12 mouse cellular contexts compared by ENCODE assay signal in genomic region chr11:103069731-103070130, GRCm38 (mm10). TPM values are rescaled to one million over a fixed set of nuclear protein-coding genes. Genes with fewer than 3 reads are reported as not detected.
DNase-seq lines count a peak whose midpoint lies in the region.
"Had no signal": no experiment of that assay in that cellular context is flagged by ENCODE, and none has a peak within 500 bp of the region (broad histone marks: within the 10 kb centered on the region; RNA-seq: fewer than 3 reads in every experiment).

No protein-coding gene starts in this region.

- peak; percentile 6 for DNase-seq in cerebellum, adult 11-12 months
- DNase-seq in cerebellum, postnatal 25 days, result no peak
- peak; percentile 3 to 9 for DNase-seq in gastrocnemius, postnatal 36 days
- DNase-seq in gastrocnemius, postnatal 4 days (ENCODE audit: low spot score in 2 of 2), result no peak
- DNase-seq in testis, postnatal 10 days (ENCODE audit: low spot score), result peak; percentile 38
- DNase-seq in testis, postnatal 14 days (ENCODE audit: low spot score), result no peak
- DNase-seq: adrenal gland, postnatal 10 days; adrenal gland, postnatal 36 days; cerebellum, adult 2 months; cerebellum, postnatal 14 days; forebrain, postnatal 0 days; heart, adult 2 months had no signal

- intact Hi-C loops in gastrocnemius, postnatal 36 days (cut with DNase I), result no loop called here

RNA-seq across cellular contexts. Expression of gene Plcd3, which starts 31.7 kb away (rescaled TPM):
- total RNA-seq in gastrocnemius, postnatal 36 days (2021), result 1 to 10 TPM; 3.8 to 4.0 TPM
- 10 to 100 TPM in 1 of 2 experiments, 1 to 10 TPM in 1; 9.3 to 12.4 TPM for total RNA-seq in gastrocnemius, postnatal 4 days (2021)

RNA-seq across cellular contexts. Expression of gene Acbd4, which starts 31.8 kb away (rescaled TPM):
- total RNA-seq in gastrocnemius, postnatal 36 days (2021), result 10 to 100 TPM; 26.8 to 31.1 TPM
- 10 to 100 TPM; 45.0 to 53.0 TPM for total RNA-seq in gastrocnemius, postnatal 4 days (2021)

RNA-seq across cellular contexts. Expression of gene Dcakd, which starts 41.6 kb away (rescaled TPM):
- total RNA-seq in gastrocnemius, postnatal 36 days (2021), result 10 to 100 TPM; 16.2 to 19.8 TPM
- 10 to 100 TPM; 69.0 to 73.1 TPM for total RNA-seq in gastrocnemius, postnatal 4 days (2021)

RNA-seq across cellular contexts. Expression of gene Nmt1, which starts 41.7 kb away (rescaled TPM):
- total RNA-seq in gastrocnemius, postnatal 36 days (2021), result 10 to 100 TPM; 44.6 to 47.2 TPM
- 10 to 100 TPM; 55.9 to 59.3 TPM for total RNA-seq in gastrocnemius, postnatal 4 days (2021)

RNA-seq across cellular contexts. Expression of gene Hexim1, which starts 46.3 kb away (rescaled TPM):
- 10 to 100 TPM; 14.7 to 17.0 TPM for total RNA-seq in gastrocnemius, postnatal 36 days (2021)
- total RNA-seq in gastrocnemius, postnatal 4 days (2021), result 10 to 100 TPM; 26.9 to 29.6 TPM

Comparison
In these comparisons a context has a peak if more than half of its experiments do, and no peak if none do; other contexts are left out.
1. DNase-seq: peak in cerebellum, adult 11-12 months (single experiment), gastrocnemius, postnatal 36 days (2 of 2) and testis, postnatal 10 days (single experiment); none in cerebellum, postnatal 25 days (0 of 2), gastrocnemius, postnatal 4 days (0 of 2) and testis, postnatal 14 days (single experiment).